Mouse (Mus musculus): ENCODE measurements around the gene Mad2l1bp. TPM values are rescaled to one million over a fixed set of nuclear protein-coding genes. Genes with fewer than 3 reads are reported as not detected.

Gene Mad2l1bp
- polyA plus RNA-seq, 1 experiment from 2014 or later: 35.3 TPM

DNA sequence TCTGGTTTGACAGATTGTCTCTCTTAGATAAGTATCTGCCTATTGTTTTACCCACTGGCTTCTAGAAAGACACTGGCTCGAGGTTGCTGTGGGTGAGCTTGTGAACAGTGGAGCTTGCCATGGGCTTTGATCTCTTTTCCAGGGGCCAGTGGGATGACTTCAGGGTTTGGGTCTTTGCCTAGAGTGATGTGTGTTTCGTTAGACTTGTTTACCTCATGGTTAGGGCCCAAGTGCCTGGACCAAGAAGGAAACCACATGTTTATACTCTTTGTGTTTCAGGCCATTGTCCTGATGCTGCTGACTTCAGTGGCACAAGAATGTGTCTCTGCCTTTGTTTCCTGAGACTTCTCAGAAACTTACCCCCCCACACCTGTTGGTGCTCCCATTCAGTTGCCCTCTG is 37.9 kb downstream of the Mad2l1bp start:
- no peak overlapping the region for H3K4me3 ChIP-seq (ENCODE audit: low read depth, low read length)
- no peak overlapping the region for H3K4me2 ChIP-seq (replicated peaks; ENCODE audit: low read depth, low read length)
- WGBS: 22% methylated on average over 2 of the region's 2 CpGs
- H3K27ac ChIP-seq (ENCODE audit: low read length): no peak overlapping the region
- no peak overlapping the region for H3K9ac ChIP-seq (replicated peaks; ENCODE audit: low read depth, low read length)
- no peak for ATAC-seq (ENCODE audit: insufficient number of reproducible peaks, insufficient read depth, low FRiP score, low read depth)
- H3K36me3 ChIP-seq (ENCODE audit: control insufficient read depth, insufficient read depth, low read length): peaks cover 19% of the 10 kb centered on the region; the same call in 1 of the 2 replicates
- no peaks in the 10 kb centered on the region for H3K27me3 ChIP-seq (ENCODE audit: control insufficient read depth, insufficient read depth, low read length)
- H3K9me3 ChIP-seq (ENCODE audit: control insufficient read depth, low read depth, low read length): no peaks in the 10 kb centered on the region
- peaks cover 6% of the 10 kb centered on the region; the same call in 1 of the 2 replicates for H3K4me1 ChIP-seq (ENCODE audit: control insufficient read depth, insufficient read depth, low read length)

- H3K4me2 ChIP-seq (replicated peaks; ENCODE audit: low read depth, low read length): peak within 1 kb of the TSS; percentile 78
- H3K27ac ChIP-seq (ENCODE audit: low read length): peak within 1 kb of the TSS; percentile 6; the same call in 1 of the 2 replicates
- 5% methylated on average over 38 of the region's 38 CpGs for WGBS
- H3K9me3 ChIP-seq (ENCODE audit: control insufficient read depth, low read depth, low read length): no peaks in the 10 kb centered on the region
- peak within 1 kb of the TSS; percentile 58 for H3K9ac ChIP-seq (replicated peaks; ENCODE audit: low read depth, low read length)
- no peaks in the 10 kb centered on the region for H3K36me3 ChIP-seq (ENCODE audit: control insufficient read depth, insufficient read depth, low read length)
- H3K4me3 ChIP-seq (ENCODE audit: low read depth, low read length): peak within 1 kb of the TSS; percentile 71
- no peaks in the 10 kb centered on the region for H3K27me3 ChIP-seq (ENCODE audit: control insufficient read depth, insufficient read depth, low read length)
- H3K4me1 ChIP-seq (ENCODE audit: control insufficient read depth, insufficient read depth, low read length): peaks cover 8% of the 10 kb centered on the region; the same call in 1 of the 2 replicates
- peak; percentile 86 for ATAC-seq (ENCODE audit: insufficient number of reproducible peaks, insufficient read depth, low FRiP score, low read depth)
Measured at GRCm38 (mm10) chr17:46110402-46111289, 42.7 kb downstream of the Mad2l1bp start, which contains the start of gene Mrps18a. TSS of gene Mrps18a (plus strand) at chr17:46110986.

DNA sequence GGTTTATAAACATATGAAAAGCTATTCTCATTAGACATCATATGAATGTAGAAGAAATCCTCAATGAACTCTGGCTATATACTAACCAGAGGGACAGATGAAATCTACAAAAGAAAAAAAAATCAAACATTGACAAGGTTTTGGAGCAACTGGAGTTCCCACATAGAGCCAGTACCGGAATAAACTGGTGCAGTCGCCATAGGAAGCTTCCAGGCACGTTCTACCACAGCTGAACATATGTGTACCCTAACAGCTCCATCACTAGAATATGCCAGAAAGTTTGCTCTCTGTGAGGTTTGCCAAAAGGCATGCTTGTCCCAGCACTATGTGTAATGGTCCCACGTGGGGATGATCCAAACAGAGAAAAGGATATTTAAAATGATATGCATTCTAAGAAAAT is 45.1 kb downstream of the Mad2l1bp start:
- Histone ChIP-seq H3K4me1 (ENCODE audit: control insufficient read depth, insufficient read depth, low read length) (peaks cover 11% of the 10 kb centered on the region), H3K9me3 (ENCODE audit: control insufficient read depth, low read depth, low read length) (no peaks in the 10 kb centered on the region), H3K27me3 (ENCODE audit: control insufficient read depth, insufficient read depth, low read length) (no peaks in the 10 kb centered on the region), H3K4me3 (ENCODE audit: low read depth, low read length) (no peak overlapping the region), H3K4me2 (replicated peaks; ENCODE audit: low read depth, low read length) (no peak overlapping the region), H3K9ac (replicated peaks; ENCODE audit: low read depth, low read length) (no peak overlapping the region), H3K27ac (ENCODE audit: low read length) (no peak overlapping the region), H3K36me3 (ENCODE audit: control insufficient read depth, insufficient read depth, low read length) (no peaks in the 10 kb centered on the region)
- 81% methylated on average over 4 of the region's 4 CpGs for WGBS
- no peak for ATAC-seq (ENCODE audit: insufficient number of reproducible peaks, insufficient read depth, low FRiP score, low read depth)

GRCm38 (mm10) chr17:46104487-46104886 is 48.9 kb downstream of the Mad2l1bp start:
- no peak overlapping the region for H3K9ac ChIP-seq (replicated peaks; ENCODE audit: low read depth, low read length)
- WGBS: 15% methylated on average over 12 of the region's 12 CpGs

DNA sequence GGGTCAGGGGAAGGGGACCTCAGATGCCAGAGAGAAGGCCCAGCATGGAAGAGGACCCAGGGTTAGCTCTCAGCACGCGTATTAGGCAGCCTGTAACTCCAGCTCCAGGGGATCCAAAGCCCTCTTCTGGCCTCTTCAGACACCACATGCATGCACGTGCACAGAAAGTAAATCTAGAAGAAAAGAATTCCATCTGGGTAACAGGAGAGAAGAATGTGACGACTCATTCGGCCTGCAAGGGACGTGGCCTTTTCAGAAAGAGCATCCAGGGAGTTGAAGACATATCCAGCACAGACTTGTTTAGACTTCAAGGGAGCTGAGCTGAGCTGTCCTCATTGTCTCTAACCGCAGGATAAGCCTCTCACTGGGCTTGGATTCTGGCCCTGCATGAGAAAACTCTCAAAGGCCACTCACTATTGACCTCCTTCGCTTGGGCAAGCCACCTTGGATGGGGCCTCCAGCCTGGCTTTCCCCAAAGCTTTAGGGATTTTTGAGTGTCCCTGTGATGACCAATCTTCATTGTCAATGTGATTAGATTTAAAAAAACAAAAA is 50.7 kb downstream of the Mad2l1bp start:
- H3K36me3 ChIP-seq (ENCODE audit: control insufficient read depth, insufficient read depth, low read length): no peaks in the 10 kb centered on the region
- H3K4me1 ChIP-seq (ENCODE audit: control insufficient read depth, insufficient read depth, low read length): peaks cover 20% of the 10 kb centered on the region
- 61% methylated on average over 8 of the region's 8 CpGs for WGBS
- H3K27ac ChIP-seq (ENCODE audit: low read length): no peak overlapping the region
- H3K27me3 ChIP-seq (ENCODE audit: control insufficient read depth, insufficient read depth, low read length): no peaks in the 10 kb centered on the region
- H3K4me2 ChIP-seq (replicated peaks; ENCODE audit: low read depth, low read length): no peak overlapping the region
- H3K9ac ChIP-seq (replicated peaks; ENCODE audit: low read depth, low read length): no peak overlapping the region
- no peak overlapping the region for H3K4me3 ChIP-seq (ENCODE audit: low read depth, low read length)
- no peaks in the 10 kb centered on the region for H3K9me3 ChIP-seq (ENCODE audit: control insufficient read depth, low read depth, low read length)
- no peak for ATAC-seq (ENCODE audit: insufficient number of reproducible peaks, insufficient read depth, low FRiP score, low read depth)

More at GRCm38 (mm10) chr17:46104487-46104886, 48.9 kb downstream of the Mad2l1bp start:
- no peak overlapping the region for H3K4me3 ChIP-seq (ENCODE audit: low read depth, low read length)
- no peaks in the 10 kb centered on the region for H3K9me3 ChIP-seq (ENCODE audit: control insufficient read depth, low read depth, low read length)
- no peaks in the 10 kb centered on the region for H3K36me3 ChIP-seq (ENCODE audit: control insufficient read depth, insufficient read depth, low read length)
- peak; percentile 82; the same call in 1 of the 2 replicates for ATAC-seq (ENCODE audit: insufficient number of reproducible peaks, insufficient read depth, low FRiP score, low read depth)
- H3K4me1 ChIP-seq (ENCODE audit: control insufficient read depth, insufficient read depth, low read length): peaks cover 14% of the 10 kb centered on the region
- H3K27me3 ChIP-seq (ENCODE audit: control insufficient read depth, insufficient read depth, low read length): no peaks in the 10 kb centered on the region
- H3K4me2 ChIP-seq (replicated peaks; ENCODE audit: low read depth, low read length): no peak overlapping the region
- H3K27ac ChIP-seq (ENCODE audit: low read length): peak overlapping the region; percentile 21; the same call in 1 of the 2 replicates

DNA sequence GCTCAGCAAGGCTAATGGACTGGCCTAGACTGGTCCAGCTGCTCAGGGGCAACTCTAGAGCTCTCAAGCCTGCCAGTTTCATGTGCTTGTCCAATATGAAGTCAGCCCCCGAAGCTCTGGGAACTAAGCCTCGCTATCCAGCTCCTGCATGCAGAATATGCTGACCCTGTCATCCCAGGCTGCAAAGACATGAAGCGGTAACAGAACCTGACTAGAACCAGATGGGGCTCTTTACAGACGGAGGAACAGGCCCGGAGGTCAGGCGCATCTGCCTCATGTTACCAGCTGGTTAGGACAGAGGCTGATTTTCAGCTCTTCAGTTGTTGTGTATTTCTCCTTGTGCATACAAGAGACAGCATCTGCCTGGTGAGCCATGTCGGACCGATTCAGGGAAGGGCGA is 51.4 kb downstream of the Mad2l1bp start:
- no peak overlapping the region for H3K4me2 ChIP-seq (replicated peaks; ENCODE audit: low read depth, low read length)
- H3K27ac ChIP-seq (ENCODE audit: low read length): peak overlapping the region; percentile 55; the same call in 1 of the 2 replicates
- no peaks in the 10 kb centered on the region for H3K36me3 ChIP-seq (ENCODE audit: control insufficient read depth, insufficient read depth, low read length)
- peaks cover 20% of the 10 kb centered on the region for H3K4me1 ChIP-seq (ENCODE audit: control insufficient read depth, insufficient read depth, low read length)
- no peaks in the 10 kb centered on the region for H3K9me3 ChIP-seq (ENCODE audit: control insufficient read depth, low read depth, low read length)
- WGBS: 57% methylated on average over 9 of the region's 9 CpGs
- H3K4me3 ChIP-seq (ENCODE audit: low read depth, low read length): no peak overlapping the region
- no peaks in the 10 kb centered on the region for H3K27me3 ChIP-seq (ENCODE audit: control insufficient read depth, insufficient read depth, low read length)
- no peak overlapping the region for H3K9ac ChIP-seq (replicated peaks; ENCODE audit: low read depth, low read length)
- no peak; the same call in 1 of the 2 replicates for ATAC-seq (ENCODE audit: insufficient number of reproducible peaks, insufficient read depth, low FRiP score, low read depth)

DNA sequence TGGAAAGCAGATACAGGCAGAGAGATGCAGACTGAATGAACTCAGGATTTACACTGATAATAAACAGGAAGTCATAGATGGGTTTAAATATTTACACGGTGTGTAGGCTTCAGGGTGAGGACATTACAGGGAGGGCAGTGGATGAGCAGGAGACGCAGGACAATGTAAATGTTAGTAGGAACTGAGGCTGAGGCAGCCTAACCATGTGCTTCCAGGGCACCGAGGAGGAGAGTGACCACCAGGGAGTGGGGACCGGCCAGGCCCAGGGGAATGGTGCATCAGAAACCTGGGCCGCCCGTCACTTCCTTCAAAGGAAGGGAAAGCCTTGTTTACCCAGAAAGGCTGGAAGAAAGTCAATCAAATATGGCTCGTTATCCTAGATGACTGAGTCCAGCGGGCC is 54.8 kb downstream of the Mad2l1bp start:
- no peak overlapping the region for H3K4me3 ChIP-seq (ENCODE audit: low read depth, low read length)

More for the DNA sequence above, 54.8 kb downstream of the Mad2l1bp start:
- Histone ChIP-seq H3K27me3 (ENCODE audit: control insufficient read depth, insufficient read depth, low read length) (no peaks in the 10 kb centered on the region), H3K9ac (replicated peaks; ENCODE audit: low read depth, low read length) (no peak overlapping the region), H3K36me3 (ENCODE audit: control insufficient read depth, insufficient read depth, low read length) (no peaks in the 10 kb centered on the region), H3K4me1 (ENCODE audit: control insufficient read depth, insufficient read depth, low read length) (peaks cover 15% of the 10 kb centered on the region), H3K9me3 (ENCODE audit: control insufficient read depth, low read depth, low read length) (no peaks in the 10 kb centered on the region), H3K4me2 (replicated peaks; ENCODE audit: low read depth, low read length) (no peak overlapping the region), H3K27ac (ENCODE audit: low read length) (peak overlapping the region; percentile 39; the same call in 1 of the 2 replicates)
- WGBS: 35% methylated on average over 8 of the region's 8 CpGs
- no peak; the same call in 1 of the 2 replicates for ATAC-seq (ENCODE audit: insufficient number of reproducible peaks, insufficient read depth, low FRiP score, low read depth)
